Mouse (Mus musculus): ENCODE results near the gene Rita1.

The Rita1 gene

GRCm38 (mm10) chr5:120571056-120571740 is 41.2 kb downstream of the Rita1 start:
- no peak for DNase-seq (ENCODE audit: low read depth, low spot score)

- peak; percentile 79 for DNase-seq (ENCODE audit: low read depth, low spot score)
These were observed 42.0 kb downstream of the Rita1 start for GRCm38 (mm10) chr5:120570289-120570897.

GRCm38 (mm10) chr5:120569791-120570190 is 42.6 kb downstream of the Rita1 start:
- DNase-seq (ENCODE audit: low read depth, low spot score) = no peak

- no peak for DNase-seq (ENCODE audit: low read depth, low spot score)
These were observed 43.4 kb downstream of the Rita1 start for GRCm38 (mm10) chr5:120568964-120569363.

GRCm38 (mm10) chr5:120568336-120568768 is 44.0 kb downstream of the Rita1 start:
- DNase-seq (ENCODE audit: low read depth, low spot score) = no peak

- DNase-seq (ENCODE audit: low read depth, low spot score) = no peak
These were observed 44.6 kb downstream of the Rita1 start for GRCm38 (mm10) chr5:120567761-120568211.

GRCm38 (mm10) chr5:120567253-120567701 is 45.1 kb downstream of the Rita1 start:
- DNase-seq (ENCODE audit: low read depth, low spot score) = no peak

GRCm38 (mm10) chr5:120566681-120567252 is 45.6 kb downstream of the Rita1 start:
- DNase-seq (ENCODE audit: low read depth, low spot score) = no peak

GRCm38 (mm10) chr5:120566101-120566500 is 46.3 kb downstream of the Rita1 start:
- no peak for DNase-seq (ENCODE audit: low read depth, low spot score)

- no peak for DNase-seq (ENCODE audit: low read depth, low spot score)
These were observed 47.1 kb downstream of the Rita1 start for GRCm38 (mm10) chr5:120565171-120565905.

- DNase-seq (ENCODE audit: low read depth, low spot score) = no peak
These were observed 48.5 kb downstream of the Rita1 start for GRCm38 (mm10) chr5:120563914-120564311.

GRCm38 (mm10) chr5:120562956-120563913 is 49.2 kb downstream of the Rita1 start:
- DNase-seq (ENCODE audit: low read depth, low spot score) = no peak

- DNase-seq (ENCODE audit: low read depth, low spot score) = no peak
These were observed 51.6 kb downstream of the Rita1 start for GRCm38 (mm10) chr5:120560616-120561311.

GRCm38 (mm10) chr5:120560129-120560615 is 52.2 kb downstream of the Rita1 start:
- DNase-seq (ENCODE audit: low read depth, low spot score) = no peak

- DNase-seq (ENCODE audit: low read depth, low spot score) = no peak
These were observed 53.6 kb downstream of the Rita1 start for GRCm38 (mm10) chr5:120558762-120559161.

- DNase-seq (ENCODE audit: low read depth, low spot score) = no peak
These were observed 54.3 kb downstream of the Rita1 start for GRCm38 (mm10) chr5:120558041-120558440.

- DNase-seq (ENCODE audit: low read depth, low spot score) = no peak
These were observed 56.5 kb downstream of the Rita1 start for GRCm38 (mm10) chr5:120555871-120556270.

- DNase-seq (ENCODE audit: low read depth, low spot score) = no peak
These were observed 61.7 kb downstream of the Rita1 start for GRCm38 (mm10) chr5:120550673-120551072.

- DNase-seq (ENCODE audit: low read depth, low spot score) = no peak
These were observed 62.3 kb downstream of the Rita1 start for GRCm38 (mm10) chr5:120550137-120550536.

- DNase-seq (ENCODE audit: low read depth, low spot score) = no peak
These were observed 64.0 kb downstream of the Rita1 start for GRCm38 (mm10) chr5:120548236-120548850.
